Mouse (Mus musculus): Measurements from ENCODE around the gene Gramd4.

GRCm38 (mm10) chr15:86017336-86017735, 40.2 kb upstream of the Gramd4 start:
- TF ChIP-seq POLR2A (IDR thresholded peaks at IDR 0.05; ENCODE audit: low read depth, low read length) (no peak), CTCF (IDR thresholded peaks at IDR 0.05; ENCODE audit: borderline replicate concordance, insufficient read depth, low read length) (no peak)

All from embryonic fibroblast, embryonic 13.5 days (primary cell).